Mouse (Mus musculus): ENCODE results near the gene Blm.

GRCm38 (mm10) chr7:80406186-80406585 lies 128.7 kb downstream of the Blm start:
- TF ChIP-seq CTCF (IDR thresholded peaks at IDR 0.05; ENCODE audit: extremely low read depth, insufficient read depth, low read length) (no peak), POLR2A (IDR thresholded peaks at IDR 0.05; ENCODE audit: extremely low read depth, insufficient read depth, low read length) (no peak)
